Mouse (Mus musculus) monocyte, adult 2 months (primary cell): ENCODE results near the gene Nrxn3.

Experiments used
- DNase-seq, 2 experiments: peaks; one replicate each; pipeline ENCODE4 v3.0.0; 2022; ENCODE audit warnings: low spot score in 2 of 2, low read depth in 1 of 2

Nrxn3 gene

GRCm38 (mm10) chr12:89310200-89310599 is 587.5 kb downstream of the Nrxn3 start:
- DNase-seq, result no peak

GRCm38 (mm10) chr12:89312586-89312985 is 589.9 kb downstream of the Nrxn3 start:
- no peak for DNase-seq

GRCm38 (mm10) chr12:89325864-89326560 is 603.3 kb downstream of the Nrxn3 start:
- no peak for DNase-seq

GRCm38 (mm10) chr12:89331474-89332263 is 609.0 kb downstream of the Nrxn3 start:
- no peak for DNase-seq

- no peak for DNase-seq
Observed at GRCm38 (mm10) chr12:89333486-89333885, 610.8 kb downstream of the Nrxn3 start.

- DNase-seq, result no peak
Observed at GRCm38 (mm10) chr12:89364850-89365249, 642.2 kb downstream of the Nrxn3 start.

GRCm38 (mm10) chr12:89369939-89370338 is 647.3 kb downstream of the Nrxn3 start:
- no peak for DNase-seq

GRCm38 (mm10) chr12:89376600-89376999 is 653.9 kb downstream of the Nrxn3 start:
- DNase-seq, result no peak

- DNase-seq, result no peak
Observed at GRCm38 (mm10) chr12:89377051-89377643, 654.5 kb downstream of the Nrxn3 start.

GRCm38 (mm10) chr12:89377687-89378086 is 655.0 kb downstream of the Nrxn3 start:
- DNase-seq, result no peak

GRCm38 (mm10) chr12:89383254-89383653 is 660.6 kb downstream of the Nrxn3 start:
- DNase-seq, result no peak

GRCm38 (mm10) chr12:89395121-89395792 is 672.6 kb downstream of the Nrxn3 start:
- no peak for DNase-seq

GRCm38 (mm10) chr12:89436519-89436918 is 713.8 kb downstream of the Nrxn3 start:
- DNase-seq, result no peak

GRCm38 (mm10) chr12:89442323-89443038 is 719.8 kb downstream of the Nrxn3 start:
- no peak for DNase-seq

- no peak for DNase-seq
Observed at GRCm38 (mm10) chr12:89450667-89451298, 728.1 kb downstream of the Nrxn3 start.

GRCm38 (mm10) chr12:89470226-89470625 is 747.5 kb downstream of the Nrxn3 start:
- DNase-seq, result no peak

GRCm38 (mm10) chr12:89471289-89471688 is 748.6 kb downstream of the Nrxn3 start:
- DNase-seq, result no peak

GRCm38 (mm10) chr12:89471874-89472273 is 749.2 kb downstream of the Nrxn3 start:
- DNase-seq, result no peak

- DNase-seq, result no peak
Observed at GRCm38 (mm10) chr12:89479096-89479495, 756.4 kb downstream of the Nrxn3 start.

- DNase-seq, result no peak
Observed at GRCm38 (mm10) chr12:89482223-89482622, 759.5 kb downstream of the Nrxn3 start.
